Mouse (Mus musculus): ENCODE data around the gene Tmem116.
A peak's percentile ranks its signal among the peaks of the same experiment; 100 is the strongest.

The Tmem116 gene

DNA sequence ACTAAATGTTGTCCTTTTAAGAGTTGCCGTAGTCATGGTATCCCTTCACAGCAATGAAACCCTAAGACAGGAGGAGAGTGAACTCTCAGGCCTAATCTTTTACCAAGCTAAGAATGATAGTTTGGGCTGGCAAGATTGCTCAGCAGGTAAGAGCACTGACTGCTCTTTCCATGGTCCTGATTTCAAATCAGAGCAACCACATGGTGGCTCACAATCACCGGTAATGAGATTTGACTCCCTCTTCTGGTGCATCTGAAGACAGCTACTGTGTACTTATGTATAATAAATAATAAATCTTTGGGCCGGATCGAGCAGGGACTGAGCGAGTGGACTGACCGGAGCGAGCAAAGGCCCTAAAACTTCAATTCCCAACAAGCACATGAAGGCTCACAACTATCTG, 89.5 kb downstream of the Tmem116 start:
- no peak for DNase-seq

DNA sequence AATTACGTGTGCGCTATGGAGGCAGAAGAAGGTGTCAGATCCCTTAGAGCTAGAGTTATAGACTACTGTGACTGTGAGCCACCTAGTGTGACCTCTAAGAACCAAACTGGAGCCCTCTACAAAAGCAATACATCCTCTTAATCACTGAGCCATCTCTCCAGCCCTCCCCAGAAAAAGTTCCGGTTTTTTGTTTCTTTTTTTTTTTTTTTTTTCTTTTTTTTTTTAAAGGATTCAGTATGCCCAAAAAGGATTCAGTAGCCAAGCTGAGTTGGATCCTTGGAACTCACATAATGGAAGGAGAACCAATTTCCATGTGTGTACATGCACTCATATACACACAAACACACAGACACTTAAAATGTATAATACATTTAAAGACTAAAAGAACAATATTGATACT, 91.7 kb downstream of the Tmem116 start:
- no peak for DNase-seq

DNA sequence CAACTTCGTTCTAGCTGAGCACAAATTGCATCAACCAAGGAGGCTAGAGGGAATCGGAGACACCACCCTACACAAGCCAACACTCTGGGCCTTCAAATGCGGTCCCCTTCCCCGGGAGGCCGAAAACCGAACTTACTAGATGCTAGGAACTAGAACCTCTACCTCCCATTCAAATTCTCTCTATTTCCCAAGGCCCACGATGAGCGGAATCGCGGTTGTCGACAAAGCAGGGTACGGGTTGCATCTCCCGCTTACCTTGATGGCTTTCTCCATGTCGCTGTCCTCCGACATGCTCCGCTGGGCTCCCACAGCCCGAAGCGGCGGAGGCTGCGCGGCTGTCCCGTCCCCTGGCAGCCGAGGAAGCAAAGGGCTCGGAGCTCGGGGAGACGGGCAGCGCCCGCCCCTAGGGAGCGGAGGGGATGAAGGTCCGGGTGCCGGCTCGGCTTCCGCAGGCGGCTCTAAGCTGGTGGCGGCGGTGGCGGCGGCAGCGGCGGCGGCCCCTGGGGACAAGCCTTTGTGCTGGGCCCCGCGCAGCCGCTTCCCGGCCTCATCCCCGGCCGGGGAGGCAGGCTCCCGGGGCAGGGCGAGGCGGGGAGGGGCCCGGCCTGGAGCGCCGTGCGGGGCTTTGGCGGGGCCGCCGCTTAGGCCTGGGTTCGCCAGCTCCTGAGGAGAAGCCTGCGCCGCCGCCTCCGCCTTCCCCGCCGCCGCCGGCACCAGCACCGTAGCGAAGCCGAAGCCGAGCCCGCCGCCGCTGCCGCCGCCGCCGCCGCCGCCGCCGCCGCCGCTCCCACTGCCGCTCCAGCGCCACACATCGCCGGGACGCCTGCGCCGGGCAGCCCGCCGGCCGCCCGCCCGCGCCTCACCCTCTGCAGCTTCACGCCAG, 93.5 kb downstream of the Tmem116 start, which contains the start of the genes Adam1a and Gm42878:
TSS of gene Adam1a (minus strand) at position 573 of the 883 bp plus-strand sequence.
TSS of gene Gm42878 (minus strand) at position 573 of the 883 bp plus-strand sequence.
- peak in 1 of 2 experiments; percentile 70 for DNase-seq

DNA sequence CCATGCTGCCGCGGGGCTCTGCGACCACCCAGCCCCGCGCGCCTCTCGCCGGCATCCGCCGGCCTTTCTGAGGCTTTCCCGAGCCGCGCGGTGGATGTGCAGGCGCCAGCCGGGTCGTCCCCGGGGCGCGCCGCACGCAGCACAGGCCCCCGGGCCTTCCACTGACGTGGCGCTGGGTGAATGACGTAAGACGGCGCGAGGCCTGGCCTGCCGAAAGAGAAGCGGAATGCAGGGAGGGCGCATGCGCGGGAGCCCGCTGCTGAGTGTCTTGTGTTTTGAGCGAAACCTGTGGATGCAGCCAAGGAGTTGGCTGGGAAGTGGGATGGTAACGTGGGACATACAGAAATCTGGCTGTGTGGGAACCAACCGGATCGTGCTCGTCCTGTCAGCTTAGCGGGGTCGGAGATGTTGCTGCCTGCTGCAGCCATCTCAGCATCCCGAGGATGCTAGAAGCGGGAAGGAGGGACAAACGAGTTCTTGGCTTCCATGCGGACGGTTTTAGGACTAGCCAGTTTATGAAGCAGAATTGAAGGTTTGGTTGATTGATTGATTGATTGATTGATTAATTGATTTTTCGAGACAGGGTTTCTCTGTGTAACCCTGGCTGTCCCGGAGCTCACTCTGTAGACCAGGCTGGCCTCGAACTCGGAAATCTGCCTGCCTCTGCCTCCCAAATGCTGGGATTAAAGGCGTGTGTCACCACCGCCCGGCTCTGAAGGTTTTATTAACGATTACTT, 94.3 kb downstream of the Tmem116 start, which contains the start of gene Mapkapk5:
TSS of gene Mapkapk5 (minus strand) at position 113 of the 737 bp plus-strand sequence.
- peak; percentile 96 to 98 for DNase-seq

DNA sequence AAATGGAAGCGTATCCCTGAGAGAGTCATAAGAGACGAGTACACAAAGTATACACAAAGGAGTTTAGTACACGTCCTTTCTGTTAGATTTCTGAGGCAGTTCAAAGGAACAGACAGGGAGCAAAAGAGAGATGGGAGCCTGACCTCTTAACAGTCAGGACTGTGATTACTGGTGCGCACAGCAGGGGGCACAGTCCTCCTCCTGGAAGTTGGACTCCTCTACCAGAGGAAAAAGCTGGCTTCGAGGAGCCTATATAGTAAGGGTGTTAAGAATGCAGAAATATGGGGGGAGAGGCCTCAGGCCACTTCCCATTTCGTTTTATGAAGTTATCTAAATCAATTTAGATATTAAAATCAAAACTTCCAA, 94.8 kb downstream of the Tmem116 start:
- DNase-seq = peak; percentile 79 to 85

DNA sequence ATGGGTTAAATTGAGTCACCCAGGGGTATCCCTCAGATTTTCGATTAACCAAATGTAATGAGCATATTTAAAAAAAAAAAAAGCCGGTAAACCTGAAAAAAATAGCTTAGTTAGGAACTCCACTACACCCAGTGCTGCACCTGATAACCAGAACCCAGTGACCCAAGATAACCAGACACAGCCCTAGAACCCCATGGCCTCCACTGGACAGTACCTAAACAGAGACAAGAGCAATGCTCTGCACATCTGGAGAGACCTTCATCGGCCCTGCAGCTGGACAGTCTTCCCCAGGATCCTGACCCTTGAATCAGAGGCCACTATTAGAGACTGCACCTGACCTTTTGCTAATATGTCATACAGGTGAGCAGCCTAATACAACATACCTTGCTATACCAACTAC, 95.4 kb downstream of the Tmem116 start:
- DNase-seq = no peak

DNA sequence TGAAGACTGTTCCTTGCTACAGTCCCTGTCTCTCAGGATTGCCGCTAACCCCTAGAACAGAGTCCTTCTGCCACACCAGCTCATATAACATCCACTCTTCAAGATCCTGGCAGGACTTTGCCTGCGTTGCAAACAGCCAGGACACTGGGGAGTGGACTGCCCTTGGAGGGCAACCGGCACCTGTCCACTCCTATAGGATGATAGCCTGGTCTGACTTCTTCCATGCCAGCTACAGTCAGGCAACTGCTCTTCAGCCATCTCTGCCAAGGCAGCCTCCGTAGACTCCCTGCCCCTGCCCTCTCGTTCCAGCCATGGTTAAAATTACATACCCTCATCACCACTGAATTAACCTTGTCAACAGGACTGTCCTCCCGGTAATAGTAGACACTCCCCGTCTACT, 97.5 kb downstream of the Tmem116 start:
- DNase-seq = peak in 1 of 2 experiments; percentile 72

DNA sequence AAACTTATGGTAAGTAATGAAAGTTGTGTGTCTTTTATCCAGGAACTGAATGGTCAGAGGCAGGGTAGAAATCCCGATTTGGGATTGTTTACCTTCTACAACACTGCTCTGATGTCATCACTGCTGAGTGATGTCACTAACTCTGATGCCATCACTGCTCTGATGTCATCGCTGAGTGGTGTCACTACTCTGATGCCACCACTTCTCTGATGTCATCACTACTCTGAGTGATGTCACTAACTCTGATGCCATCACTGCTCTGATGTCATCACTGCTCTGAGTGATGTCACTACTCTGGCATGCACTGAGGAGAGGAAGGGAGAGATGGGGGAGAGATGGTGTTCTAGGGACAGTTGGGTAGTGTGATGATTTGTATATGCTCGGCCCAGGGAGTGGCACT, 110.7 kb downstream of the Tmem116 start:
- DNase-seq = no peak

DNA sequence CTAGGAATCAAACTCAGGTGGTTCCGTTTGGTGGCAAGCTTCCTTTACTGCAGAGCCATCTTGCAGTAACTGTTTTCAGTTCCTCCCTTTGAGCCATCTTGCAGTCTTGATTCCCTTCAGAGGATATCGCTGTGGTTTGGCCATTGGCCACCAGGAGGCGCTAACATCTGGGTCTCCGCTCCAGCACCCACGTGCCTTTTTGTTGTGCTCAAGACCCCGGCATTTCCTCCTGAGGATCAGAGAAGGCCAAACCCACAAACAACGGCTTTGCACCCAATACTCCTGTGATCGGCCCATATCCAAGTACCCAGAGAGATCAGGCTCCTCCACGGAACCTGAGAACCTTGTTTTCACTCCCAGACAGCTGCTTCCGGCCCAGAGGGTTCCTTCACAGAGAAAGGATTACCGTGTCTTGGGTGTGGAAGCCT, 112.8 kb downstream of the Tmem116 start:
- DNase-seq = peak; percentile 90 to 95

DNA sequence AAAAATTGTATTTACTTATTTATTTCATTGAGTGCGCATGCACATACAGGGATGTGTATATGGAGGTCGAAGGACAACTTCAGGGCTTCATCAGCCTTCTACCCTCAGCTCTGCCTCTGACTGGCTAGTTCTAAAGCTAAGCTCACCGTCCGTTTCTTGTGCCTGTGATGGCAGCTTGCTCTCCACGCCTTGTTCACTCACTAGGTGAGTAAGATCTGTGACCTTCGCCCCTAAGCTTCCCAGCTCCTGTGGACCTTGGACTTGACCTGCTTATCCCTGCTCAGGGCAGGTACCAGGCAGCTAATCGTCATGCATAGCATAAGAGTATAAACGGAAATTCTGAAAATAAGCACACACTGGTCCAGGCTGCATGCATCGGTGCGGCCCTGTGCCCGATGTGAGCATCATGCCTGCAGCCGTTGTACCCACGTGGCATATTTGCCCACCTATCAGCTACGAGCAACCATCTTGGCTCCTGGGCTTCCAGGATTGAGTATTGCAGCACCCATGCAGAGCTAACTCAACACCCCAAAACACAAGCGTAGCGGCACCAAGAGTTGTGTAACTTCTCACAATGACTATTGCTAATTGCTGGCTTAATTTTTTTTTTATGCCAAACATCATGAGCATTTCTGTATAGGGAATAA, 114.5 kb downstream of the Tmem116 start:
- DNase-seq = peak; percentile 72 to 87

DNA sequence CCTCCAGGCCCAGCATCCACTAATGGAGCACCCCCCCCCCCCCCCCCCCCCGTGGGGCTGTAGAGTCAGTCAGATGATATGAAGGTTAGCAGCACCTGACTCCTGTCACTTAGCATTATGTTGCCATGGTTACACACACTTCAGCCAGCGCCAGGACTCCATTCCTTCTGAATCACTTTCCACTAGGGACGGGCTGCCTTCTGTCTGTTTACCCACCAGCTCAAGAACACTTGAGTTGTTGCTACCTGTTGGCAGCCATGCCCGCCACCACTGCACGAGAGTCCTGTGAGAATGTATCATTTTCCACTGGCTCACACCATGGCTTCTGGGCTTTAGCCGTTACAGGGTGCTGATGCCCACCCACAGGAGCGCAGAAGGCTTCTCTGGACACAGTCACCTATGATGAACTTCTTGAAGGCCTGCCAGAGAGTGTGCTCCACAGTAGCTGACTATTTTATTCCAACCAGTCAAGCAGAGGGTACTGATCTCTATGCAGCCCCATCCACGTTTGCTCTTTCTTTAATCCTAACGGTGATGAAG, 118.3 kb downstream of the Tmem116 start:
- DNase-seq = no peak

DNA sequence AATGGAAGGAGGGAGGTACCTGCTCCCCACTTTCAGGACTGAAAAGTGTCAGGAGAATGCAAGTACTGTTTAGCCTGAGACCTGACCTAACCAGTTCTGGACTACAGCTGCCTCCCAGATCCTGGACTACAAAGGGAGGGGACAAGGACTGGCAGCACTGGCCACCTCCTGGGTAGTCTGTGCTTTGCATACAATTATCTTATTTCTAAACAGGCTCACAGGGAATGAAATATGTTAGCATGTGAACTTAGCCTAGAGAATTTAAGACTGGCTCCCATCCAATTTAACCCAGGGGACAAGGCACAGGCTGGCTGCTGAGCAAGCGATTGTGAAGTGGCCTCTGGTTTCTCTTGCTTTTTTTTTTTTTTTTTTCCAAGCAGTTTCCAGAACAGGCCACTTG, 119.1 kb downstream of the Tmem116 start:
- no peak for DNase-seq
